Mouse (Mus musculus): ENCODE results near the gene Arsb.

DNA sequence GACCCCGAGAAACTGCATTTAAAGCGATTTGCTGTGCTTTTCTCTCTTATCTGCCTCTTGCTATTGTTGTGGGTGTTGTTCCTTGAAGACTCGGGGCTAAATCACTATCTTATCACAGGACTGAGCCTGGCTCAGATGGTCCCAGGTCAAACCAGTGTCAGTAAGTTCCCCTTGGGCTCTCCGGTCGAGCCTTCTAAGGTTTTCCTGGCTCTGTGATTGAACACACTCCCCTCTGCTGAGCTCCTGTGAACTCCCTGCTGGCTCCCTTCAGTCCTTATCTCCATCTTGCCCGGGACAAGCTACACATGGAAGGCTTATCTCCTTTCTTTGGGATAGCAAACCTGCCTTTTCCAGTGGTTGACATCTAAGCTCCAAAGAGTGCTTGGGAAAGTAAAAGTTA, 180.1 kb downstream of the Arsb start:
- TF ChIP-seq POLR2A (IDR thresholded peaks at IDR 0.05; ENCODE audit: borderline replicate concordance, insufficient read depth, low read length) = no peak
- TF ChIP-seq CTCF (IDR thresholded peaks at IDR 0.05; ENCODE audit: borderline replicate concordance, insufficient read depth, low read depth, low read length) = no peak

All from cerebellum, adult 2 months (tissue).